Mouse (Mus musculus) mammary gland, adult 2 months (tissue): ENCODE results near the gene Kcnn3. TPM values are rescaled to one million over a fixed set of nuclear protein-coding genes. Genes with fewer than 3 reads are reported as not detected.

Source experiments
- polyA plus RNA-seq: library from polyadenylated mRNA; depleted of rRNA; stranded (reverse); fragments of >200 nt; gene quantifications from 2 replicates; pipeline ENCODE4 v1.2.3, GENCODE M21; 2012; ENCODE audit warnings: low replicate concordance; rRNA removed

Kcnn3 gene
- polyA plus RNA-seq: 4.8 and 5.5 TPM in 2 replicates

GRCm38 (mm10) chr3:89519894-89520293, at the start of gene Kcnn3:
Gene Kcnn3 (plus strand): TSS chr3:89520164.

GRCm38 (mm10) chr3:89714359-89715206, 194.6 kb downstream of the Kcnn3 start, which contains the start of gene Adar:
Gene Adar (plus strand): TSS chr3:89715022.

Other genes with a start within 250 kb of the Kcnn3 start
- gene Slc50a1, start 249.6 kb upstream of the Kcnn3 start, polyA plus RNA-seq: 258 and 285 TPM in 2 replicates
- gene Efna1, start 239.0 kb upstream of the Kcnn3 start, polyA plus RNA-seq: 35.6 and 37.1 TPM in 2 replicates
- 8.6 and 12.4 TPM in 2 replicates for gene Efna3, start 197.2 kb upstream of the Kcnn3 start, polyA plus RNA-seq
- 6.3 and 14.3 TPM in 2 replicates for gene Efna4, start 182.1 kb upstream of the Kcnn3 start, polyA plus RNA-seq
- 232 and 296 TPM in 2 replicates for gene Adam15, start 170.2 kb upstream of the Kcnn3 start, polyA plus RNA-seq
- gene Dcst2, start 158.2 kb upstream of the Kcnn3 start, polyA plus RNA-seq: 2.8 and 6.0 TPM in 2 replicates
- gene Dcst1, start 154.9 kb upstream of the Kcnn3 start, polyA plus RNA-seq: 1.5 and 1.9 TPM in 2 replicates
- gene Zbtb7b, start 125.4 kb upstream of the Kcnn3 start, polyA plus RNA-seq: 77.1 and 147 TPM in 2 replicates
- gene Lenep, start 117.4 kb upstream of the Kcnn3 start, polyA plus RNA-seq: 2.2 TPM in 1 of 2 replicates, not detected in the other
- 50.9 and 64.9 TPM in 2 replicates for gene Flad1, start 108.3 kb upstream of the Kcnn3 start, polyA plus RNA-seq
- gene Cks1b, start 101.8 kb upstream of the Kcnn3 start, polyA plus RNA-seq: 18.1 and 21.4 TPM in 2 replicates
- 96.7 and 114 TPM in 2 replicates for gene Shc1, start 101.7 kb upstream of the Kcnn3 start, polyA plus RNA-seq
- gene Pygo2, start 90.0 kb upstream of the Kcnn3 start, polyA plus RNA-seq: 36.0 and 171 TPM in 2 replicates
- gene Pbxip1, start 83.5 kb upstream of the Kcnn3 start, polyA plus RNA-seq: 54.5 and 82.1 TPM in 2 replicates
- gene Pmvk, start 65.6 kb upstream of the Kcnn3 start, polyA plus RNA-seq: 44.4 and 46.6 TPM in 2 replicates
- gene Adar, start 194.9 kb downstream of the Kcnn3 start, polyA plus RNA-seq: 35.8 and 36.2 TPM in 2 replicates
- 1.6 and 2.1 TPM in 2 replicates for gene Chrnb2, start 244.5 kb downstream of the Kcnn3 start, polyA plus RNA-seq